In genomic region chr8:70903582-70903981, GRCm38 (mm10) we compare ENCODE assay signal across 13 mouse cellular contexts. TPM values are rescaled to one million over a fixed set of nuclear protein-coding genes. Genes with fewer than 3 reads are reported as not detected.
"Had no signal": no experiment of that assay in that cellular context is flagged by ENCODE, and none has a peak within 500 bp of the region (broad histone marks: within the 10 kb centered on the region; RNA-seq: fewer than 3 reads in every experiment).

No protein-coding gene starts in this region.

- H3K36me3 ChIP-seq: neural tube, embryonic 12.5 days; stomach, embryonic 15.5 days had no signal

- H3K27ac ChIP-seq: left cerebral cortex, adult 2 months; liver, embryonic 14.5 days; midbrain, embryonic 10.5 days; neural tube, embryonic 12.5 days; stomach, embryonic 15.5 days had no signal

- H3K27me3 ChIP-seq: stomach, embryonic 15.5 days had no signal

- H3K9ac ChIP-seq: liver, embryonic 14.5 days; neural tube, embryonic 12.5 days; stomach, embryonic 15.5 days had no signal

- DNase-seq: kidney, postnatal 10 days; liver; lung, adult 2 months; lung, postnatal 36 days; midbrain, embryonic 14.5 days; retina, postnatal 1 day; thymus, postnatal 36 days had no signal

- H3K4me2 ChIP-seq: neural tube, embryonic 12.5 days; stomach, embryonic 15.5 days had no signal

- H3K4me3 ChIP-seq: left cerebral cortex, adult 2 months; neural tube, embryonic 12.5 days; stomach, embryonic 15.5 days had no signal

- H3K9me3 ChIP-seq: midbrain, embryonic 10.5 days; neural tube, embryonic 12.5 days; stomach, embryonic 15.5 days had no signal

RNA-seq across cellular contexts. Expression of gene Slc5a5, which starts 11.0 kb away (rescaled TPM):
- total RNA-seq: megakaryocyte, adult 5-6 weeks had no signal
